In genomic region chr9:64020171-64020605, GRCm38 (mm10) we compare ENCODE assay signal across 8 mouse cellular contexts. TPM values are rescaled to one million over a fixed set of nuclear protein-coding genes. Genes with fewer than 3 reads are reported as not detected.
DNase-seq lines count a peak whose midpoint lies in the region; ATAC-seq lines count a peak whose summit lies in the region.

No protein-coding gene starts in this region.

- H3K4me2 ChIP-seq in kidney, embryonic 16.5 days (replicated peaks; ENCODE audit: low read depth, low read length), result peak overlapping the region; percentile 88
- peak overlapping the region; percentile 99 for H3K4me2 ChIP-seq in midbrain, embryonic 11.5 days

- DNase-seq in kidney, adult 9 months, result no peak
- DNase-seq in ZHBTc4 (ENCODE audit: low read depth, low spot score), result peak; percentile 50
- peak; percentile 39 to 72 for DNase-seq in heart, adult 18-20 months
- DNase-seq in kidney, postnatal 36 days, result peak; percentile 38 to 58
- DNase-seq in midbrain, embryonic 11.5 days (ENCODE audit: low spot score, missing footprints), result peak; percentile 94
- DNase-seq in left cerebral cortex, adult 8-10 months (ENCODE audit: low spot score in 2 of 2), result no peak
- DNase-seq in left cerebral cortex, adult 11 months (ENCODE audit: low spot score), result no peak

- H3K36me3 ChIP-seq in kidney, embryonic 16.5 days (ENCODE audit: insufficient read depth, low read length), result peaks cover 4% of the 10 kb centered on the region; the same call in 1 of the 2 replicates
- H3K36me3 ChIP-seq in midbrain, embryonic 11.5 days (ENCODE audit: control insufficient read depth, insufficient read depth, low read length), result no peaks in the 10 kb centered on the region

- peak overlapping the region; percentile 97 for H3K4me3 ChIP-seq in kidney, embryonic 16.5 days (ENCODE audit: low read length)
- peak overlapping the region; percentile 77 for H3K4me3 ChIP-seq in midbrain, embryonic 11.5 days (ENCODE audit: low read depth, low read length)

- WGBS in kidney, embryonic 16.5 days, result 0% methylated on average over 48 of the region's 50 CpGs
- under 1% methylated on average over 46 of the region's 50 CpGs for WGBS in midbrain, embryonic 11.5 days

- H3K9ac ChIP-seq in kidney, embryonic 16.5 days (replicated peaks; ENCODE audit: low read length), result peak overlapping the region; percentile 99
- H3K9ac ChIP-seq in midbrain, embryonic 11.5 days (ENCODE audit: low read length), result peak overlapping the region; percentile 93

- H3K9me3 ChIP-seq in kidney, embryonic 16.5 days (ENCODE audit: low read length), result no peaks in the 10 kb centered on the region
- no peaks in the 10 kb centered on the region for H3K9me3 ChIP-seq in midbrain, embryonic 11.5 days (ENCODE audit: control insufficient read depth, low read length)

- H3K27me3 ChIP-seq in kidney, embryonic 16.5 days (ENCODE audit: insufficient read depth, low read length), result no peaks in the 10 kb centered on the region
- peaks cover 2% of the 10 kb centered on the region for H3K27me3 ChIP-seq in midbrain, embryonic 11.5 days (ENCODE audit: control insufficient read depth, insufficient read depth, low read length)

- H3K27ac ChIP-seq in kidney, embryonic 16.5 days (ENCODE audit: low read length), result peak overlapping the region; percentile 99
- peak overlapping the region; percentile 30; the same call in 1 of the 2 replicates for H3K27ac ChIP-seq in midbrain, embryonic 11.5 days (ENCODE audit: low read depth, low read length)

- ATAC-seq in kidney, embryonic 16.5 days (ENCODE audit: low FRiP score, low TSS enrichment), result no peak
- no peak for ATAC-seq in midbrain, embryonic 11.5 days (ENCODE audit: low FRiP score)

- H3K4me1 ChIP-seq in kidney, embryonic 16.5 days (ENCODE audit: insufficient read depth, low read length), result peaks cover 54% of the 10 kb centered on the region
- peaks cover 53% of the 10 kb centered on the region for H3K4me1 ChIP-seq in midbrain, embryonic 11.5 days (ENCODE audit: control insufficient read depth, insufficient read depth, low read length)

RNA-seq across cellular contexts. Expression of gene Smad6, which starts 1.7 kb away (rescaled TPM):
- polyA plus RNA-seq in kidney, embryonic 16.5 days (2015; fragmentation: Nextera tagmentation; extraction: Ambion mirVana), result 8.1 and 8.4 TPM in 2 replicates
- total RNA-seq in heart, adult 18-20 months (2021), result 10 to 100 TPM in 1 of 2 experiments, 1 to 10 TPM in 1; 9.0 to 11.3 TPM
- polyA plus RNA-seq in midbrain, embryonic 11.5 days (2014; fragmentation: Nextera tagmentation; extraction: Ambion mirVana), result 3.9 and 4.0 TPM in 2 replicates
- total RNA-seq in left cerebral cortex, adult 8-10 months (2022), result 1 to 10 TPM; 1.9 to 2.8 (median 2.1) TPM

Comparison
In these comparisons a context has a peak if more than half of its experiments do, and no peak if none do; other contexts are left out.
1. DNase-seq: peak in ZHBTc4 (single experiment), heart, adult 18-20 months (2 of 2), kidney, postnatal 36 days (2 of 2) and midbrain, embryonic 11.5 days (single experiment); none in kidney, adult 9 months (single experiment), left cerebral cortex, adult 8-10 months (0 of 2) and left cerebral cortex, adult 11 months (single experiment).